Mouse (Mus musculus): ENCODE results near the gene Calhm3.

DNA sequence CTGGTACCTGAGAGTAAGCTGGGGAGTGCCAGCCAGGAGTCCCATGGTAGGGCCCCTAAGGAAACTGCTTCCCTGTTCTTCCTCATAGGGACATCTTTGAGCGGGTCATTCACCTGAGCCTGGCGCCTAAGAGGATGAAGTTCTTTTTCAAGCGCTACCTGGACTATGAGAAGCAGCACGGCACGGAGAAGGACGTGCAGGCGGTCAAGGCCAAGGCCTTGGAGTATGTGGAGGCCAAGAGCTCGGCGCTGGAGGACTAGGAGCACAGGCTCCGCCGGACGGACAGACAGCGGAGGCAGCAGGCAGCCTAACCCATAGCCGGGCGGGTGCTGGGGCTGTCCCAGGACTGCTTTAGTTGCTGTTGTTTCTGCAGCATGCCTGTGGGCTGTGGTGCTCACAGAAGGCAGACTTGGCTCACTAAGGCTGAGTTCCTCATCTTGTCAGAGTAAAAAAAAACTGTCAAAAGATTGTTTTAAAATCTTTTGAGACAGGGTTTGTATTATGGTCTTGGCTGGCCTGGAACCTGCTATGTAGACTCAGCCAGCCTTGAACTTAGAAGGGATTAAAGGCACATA lies 26.9 kb downstream of the Calhm3 start:
- no peak for TF ChIP-seq CTCF (IDR thresholded peaks at IDR 0.05; ENCODE audit: insufficient read depth, low read length)
- no peak for TF ChIP-seq POLR2A (IDR thresholded peaks at IDR 0.05; ENCODE audit: borderline replicate concordance, extremely low read depth, low read depth, low read length)

Data from lung, adult 2 months (tissue).